Mouse (Mus musculus): ENCODE results near the gene Lipo1. TPM values are rescaled to one million over a fixed set of nuclear protein-coding genes. Genes with fewer than 3 reads are reported as not detected.
"Not testable (repeated sequence)": the region's sequence is repeated elsewhere in the genome, so short reads cannot be mapped to it uniquely, and the experiment has no call there.

The Lipo1 gene
- not detected for polyA plus RNA-seq (2017; shearing (Covaris generic))

GRCm38 (mm10) chr19:33787359-33787758 lies at the start of gene Lipo1:
Gene Lipo1 (minus strand): TSS chr19:33787459.
- not testable (repeated sequence) for ATAC-seq

DNA sequence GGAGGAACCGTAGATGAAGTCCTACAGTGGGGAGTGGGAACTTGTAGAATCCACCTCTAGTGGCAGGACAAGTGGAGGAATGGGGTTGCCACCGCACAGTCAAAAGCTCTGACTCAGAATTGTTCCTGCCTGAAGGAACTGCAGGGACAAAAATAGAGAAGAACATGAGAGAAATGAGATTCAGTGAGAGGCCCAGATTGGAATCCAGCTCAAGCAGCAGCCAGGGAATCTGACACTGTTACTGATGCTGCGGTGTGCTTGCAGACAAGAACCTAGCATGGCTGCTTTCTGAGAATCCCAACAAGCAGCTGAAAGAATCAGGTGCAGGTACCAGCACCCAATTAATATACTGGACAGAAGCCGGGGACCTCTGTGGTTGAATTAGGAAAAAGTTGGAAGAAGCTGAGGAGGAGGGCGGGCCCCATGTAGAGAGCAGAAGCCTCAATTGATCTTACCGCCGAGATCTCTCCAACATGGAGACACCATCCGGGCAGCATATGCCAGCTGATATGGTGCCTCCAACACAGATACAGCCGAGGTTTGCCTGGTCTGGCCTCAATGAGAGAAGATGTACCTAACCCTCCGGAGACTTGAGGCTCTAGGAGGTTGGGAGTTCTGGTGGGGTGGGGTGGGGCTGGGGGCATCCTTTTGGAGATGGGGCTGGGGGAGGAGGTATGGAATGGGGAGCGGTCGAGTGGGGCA lies 532 bp downstream of the Lipo1 start:
- no peak for ATAC-seq

DNA sequence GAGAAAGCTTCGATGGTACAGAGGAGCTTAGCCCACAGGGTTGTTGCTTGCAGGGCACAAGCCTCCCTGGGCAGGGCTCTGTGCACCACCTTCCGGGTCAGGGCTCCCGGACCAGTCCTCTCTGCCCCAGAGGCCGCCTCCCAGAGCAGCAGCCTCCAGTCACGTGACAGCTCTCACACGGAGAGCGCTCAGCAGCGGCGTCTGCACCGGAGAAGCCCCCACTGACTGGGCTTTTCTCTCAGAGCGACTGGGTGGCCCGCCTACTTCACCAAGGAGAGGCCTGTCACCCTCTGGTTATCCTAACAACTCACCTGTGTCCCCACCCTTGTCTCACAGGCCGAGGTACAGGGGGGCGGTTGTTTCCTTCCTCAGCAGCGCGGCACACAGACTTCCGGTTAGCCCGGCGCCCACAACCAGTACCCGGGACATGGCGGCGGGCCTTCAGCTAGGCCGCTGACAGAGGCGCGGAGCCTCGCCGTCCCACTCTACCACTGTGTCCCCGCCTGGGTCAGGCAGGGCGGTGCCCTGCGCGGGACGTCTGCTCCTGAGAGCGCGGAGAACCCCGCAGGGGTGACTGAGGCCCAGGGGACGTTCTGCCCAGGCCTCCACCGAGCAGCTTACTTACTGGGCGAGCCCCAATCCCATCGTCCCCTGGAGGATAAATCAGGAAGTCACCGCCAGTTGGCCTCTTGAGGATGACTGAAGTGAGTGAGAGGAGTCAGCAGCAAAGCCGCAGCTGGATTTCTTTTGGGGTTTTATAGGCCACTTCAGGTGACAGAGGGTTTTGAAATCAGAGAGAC lies 25.8 kb downstream of the Lipo1 start, which contains the start of gene Lipo3:
Lipo3 (minus strand) TSS at position 665 of the 800 bp plus-strand sequence.
- peak; percentile 73 for ATAC-seq

- not testable (repeated sequence) for ATAC-seq
Observed at GRCm38 (mm10) chr19:33751259-33751658, 36.0 kb downstream of the Lipo1 start, which contains the start of gene Lipo2. Gene Lipo2 (minus strand): TSS chr19:33751359.

Other genes with a start within 250 kb of the Lipo1 start
- gene Gm8978, start 162.2 kb downstream of the Lipo1 start, polyA plus RNA-seq (2017; shearing (Covaris generic)) = not detected
- not detected for gene Lipo2, start 36.1 kb downstream of the Lipo1 start, polyA plus RNA-seq (2017; shearing (Covaris generic))
- 1 to 10 TPM; 5.9 to 7.7 TPM for gene Lipo3, start 25.5 kb downstream of the Lipo1 start, polyA plus RNA-seq (2017; shearing (Covaris generic))
- gene Lipf, start 173.7 kb upstream of the Lipo1 start, polyA plus RNA-seq (2017; shearing (Covaris generic)) = not detected
- gene Lipk, start 220.8 kb upstream of the Lipo1 start, polyA plus RNA-seq (2017; shearing (Covaris generic)) = not detected